8 mouse cellular contexts compared by ENCODE assay signal in genomic region chr13:21408805-21409459, GRCm38 (mm10). TPM values are rescaled to one million over a fixed set of nuclear protein-coding genes. Genes with fewer than 3 reads are reported as not detected.
DNase-seq lines count a peak whose midpoint lies in the region; ATAC-seq and TF ChIP-seq lines count a peak whose summit lies in the region.

No protein-coding gene starts in this region.

- H3K36me3 ChIP-seq in heart, embryonic 10.5 days = no peaks in the 10 kb centered on the region
- H3K36me3 ChIP-seq in ES-Bruce4 (ENCODE audit: control insufficient read depth, insufficient read depth, low read length, poor library complexity, severe bottlenecking) = no peaks in the 10 kb centered on the region
- H3K36me3 ChIP-seq in forebrain, embryonic 16.5 days (ENCODE audit: control insufficient read depth, insufficient read depth) = no peaks in the 10 kb centered on the region
- H3K36me3 ChIP-seq in liver, postnatal 0 days (replicated peaks; ENCODE audit: insufficient read depth, low read length) = no peaks in the 10 kb centered on the region

- H3K9me3 ChIP-seq in heart, embryonic 10.5 days = no peaks in the 10 kb centered on the region
- no peaks in the 10 kb centered on the region for H3K9me3 ChIP-seq in ES-Bruce4 (replicated peaks; ENCODE audit: control insufficient read depth, insufficient read depth, low read length, poor library complexity, severe bottlenecking)
- no peaks in the 10 kb centered on the region for H3K9me3 ChIP-seq in forebrain, embryonic 16.5 days (ENCODE audit: control insufficient read depth, low read length)
- no peaks in the 10 kb centered on the region for H3K9me3 ChIP-seq in liver, postnatal 0 days (ENCODE audit: low read length)

- 53% methylated on average over 11 of the region's 11 CpGs for WGBS in heart, embryonic 10.5 days
- 48% methylated on average over 11 of the region's 11 CpGs for WGBS in forebrain, embryonic 16.5 days
- 58% methylated on average over 11 of the region's 11 CpGs for WGBS in liver, postnatal 0 days (ENCODE audit: insufficient replicate concordance)

- H3K4me2 ChIP-seq in forebrain, embryonic 16.5 days (ENCODE audit: low read length) = peak overlapping the region; percentile 54
- H3K4me2 ChIP-seq in liver, postnatal 0 days (ENCODE audit: low read depth, low read length) = peak overlapping the region; percentile 86

- no peaks in the 10 kb centered on the region for H3K27me3 ChIP-seq in heart, embryonic 10.5 days (ENCODE audit: insufficient read depth, poor library complexity, severe bottlenecking)
- H3K27me3 ChIP-seq in ES-Bruce4 (ENCODE audit: control insufficient read depth, insufficient read depth, low read length, poor library complexity, severe bottlenecking) = no peaks in the 10 kb centered on the region
- H3K27me3 ChIP-seq in forebrain, embryonic 16.5 days (replicated peaks; ENCODE audit: control insufficient read depth, insufficient read depth, low read length) = no peaks in the 10 kb centered on the region
- no peaks in the 10 kb centered on the region for H3K27me3 ChIP-seq in liver, postnatal 0 days (ENCODE audit: insufficient read depth, low read length)

- no peak for DNase-seq in heart, embryonic 10.5 days (ENCODE audit: low spot score)
- no peak for DNase-seq in heart, postnatal 4 days
- DNase-seq in liver, postnatal 0 days = no peak
- DNase-seq in thymus, postnatal 10 days (ENCODE audit: low spot score in 2 of 2) = no peak
- no peak for DNase-seq in kidney, adult 9 months

- peaks cover under 1% of the 10 kb centered on the region; the same call in 1 of the 2 replicates for H3K4me1 ChIP-seq in heart, embryonic 10.5 days
- no peaks in the 10 kb centered on the region for H3K4me1 ChIP-seq in ES-Bruce4 (ENCODE audit: control insufficient read depth, insufficient read depth, low read length)
- H3K4me1 ChIP-seq in forebrain, embryonic 16.5 days (replicated peaks; ENCODE audit: control insufficient read depth, insufficient read depth, low read length) = 0 out of 2 replicates have a peak, but pooled peaks cover 4% of the 10 kb centered on the region
- peaks cover 16% of the 10 kb centered on the region for H3K4me1 ChIP-seq in liver, postnatal 0 days (ENCODE audit: insufficient read depth)

- no peak for TF ChIP-seq POLR2A in ES-Bruce4 (IDR thresholded peaks at IDR 0.05; ENCODE audit: insufficient read depth, low read length)

- no peak for TF ChIP-seq CTCF in ES-Bruce4 (IDR thresholded peaks at IDR 0.05; ENCODE audit: low read depth, low read length)
- no peak for TF ChIP-seq CTCF in liver, postnatal 0 days (IDR thresholded peaks at IDR 0.05; ENCODE audit: low read depth)

- H3K9ac ChIP-seq in ES-Bruce4 (ENCODE audit: low read depth, poor library complexity, severe bottlenecking) = peak overlapping the region; percentile 41
- peak overlapping the region; percentile 58 for H3K9ac ChIP-seq in forebrain, embryonic 16.5 days (replicated peaks; ENCODE audit: low read depth, low read length)
- H3K9ac ChIP-seq in liver, postnatal 0 days (replicated peaks) = peak overlapping the region; percentile 67

- peak; percentile 41; the same call in 1 of the 2 replicates for ATAC-seq in forebrain, embryonic 16.5 days
- ATAC-seq in liver, postnatal 0 days = no peak; the same call in 1 of the 2 replicates
- no peak for ATAC-seq in erythroid progenitor cell, adult 5-6 weeks (replicated peaks; ENCODE audit: low FRiP score, poor library complexity, severe bottlenecking)

- peak overlapping the region; percentile 65 for H3K4me3 ChIP-seq in heart, embryonic 10.5 days
- H3K4me3 ChIP-seq in ES-Bruce4 (ENCODE audit: low read depth, low read length) = peak overlapping the region; percentile 93
- peak overlapping the region; percentile 47 for H3K4me3 ChIP-seq in forebrain, embryonic 16.5 days (replicated peaks; ENCODE audit: low read length)
- H3K4me3 ChIP-seq in liver, postnatal 0 days (ENCODE audit: low read depth, low read length) = peak overlapping the region; percentile 58

- TF ChIP-seq EP300 in ES-Bruce4 (IDR thresholded peaks at IDR 0.05; ENCODE audit: insufficient read depth, low read depth, low read length) = no peak
- TF ChIP-seq EP300 in liver, postnatal 0 days (IDR thresholded peaks at IDR 0.05; ENCODE audit: low read depth) = no peak

- H3K27ac ChIP-seq in heart, embryonic 10.5 days = peak overlapping the region; percentile 91
- no peak overlapping the region for H3K27ac ChIP-seq in ES-Bruce4 (ENCODE audit: insufficient read depth, low read length)
- peak overlapping the region; percentile 52 for H3K27ac ChIP-seq in forebrain, embryonic 16.5 days (ENCODE audit: low read length)
- H3K27ac ChIP-seq in liver, postnatal 0 days (ENCODE audit: low read depth) = peak overlapping the region; percentile 81; the same call in 1 of the 2 replicates

RNA-seq across cellular contexts. Expression of gene Zkscan3, which starts 6.4 kb away (rescaled TPM):
- 69.4 and 78.6 TPM in 2 replicates for polyA plus RNA-seq in heart, embryonic 10.5 days (2016; fragmentation: Nextera tagmentation; extraction: Ambion mirVana)
- 10 to 100 TPM; 37.9 to 43.5 TPM for total RNA-seq in heart, postnatal 4 days (2021)
- 38.5 and 40.1 TPM in 2 replicates for polyA plus RNA-seq in ES-Bruce4 (2011; ENCODE audit: insufficient read depth, insufficient read length, low read depth, missing spikeins)
- polyA plus RNA-seq in forebrain, embryonic 16.5 days (2015; fragmentation: Nextera tagmentation; extraction: Ambion mirVana) = 92.6 and 93.3 TPM in 2 replicates
- 22.2 and 24.6 TPM in 2 replicates for polyA plus RNA-seq in liver, postnatal 0 days (2015; fragmentation: Nextera tagmentation; extraction: Ambion mirVana)
- total RNA-seq in erythroid progenitor cell, adult 5-6 weeks (2015; ENCODE audit: low replicate concordance) = 33.5 and 39.4 TPM in 2 replicates
- 23.8 and 29.0 TPM in 2 replicates for total RNA-seq in erythroid progenitor cell, adult 5-6 weeks (2017; ENCODE audit: low replicate concordance)

RNA-seq across cellular contexts. Expression of gene Pgbd1, which starts 31.9 kb away (rescaled TPM):
- polyA plus RNA-seq in heart, embryonic 10.5 days (2016; fragmentation: Nextera tagmentation; extraction: Ambion mirVana) = 2.5 and 2.9 TPM in 2 replicates
- total RNA-seq in heart, postnatal 4 days (2021) = under 1 TPM; 0.61 to 0.71 TPM
- polyA plus RNA-seq in ES-Bruce4 (2011; ENCODE audit: insufficient read depth, insufficient read length, low read depth, missing spikeins) = 3.4 and 3.6 TPM in 2 replicates
- polyA plus RNA-seq in forebrain, embryonic 16.5 days (2015; fragmentation: Nextera tagmentation; extraction: Ambion mirVana) = 2.0 and 3.4 TPM in 2 replicates
- 0.31 and 0.39 TPM in 2 replicates for polyA plus RNA-seq in liver, postnatal 0 days (2015; fragmentation: Nextera tagmentation; extraction: Ambion mirVana)
- total RNA-seq in erythroid progenitor cell, adult 5-6 weeks (2015; ENCODE audit: low replicate concordance) = not detected in 2 replicates
- total RNA-seq in erythroid progenitor cell, adult 5-6 weeks (2017; ENCODE audit: low replicate concordance) = not detected in 2 replicates

RNA-seq across cellular contexts. Expression of gene Zscan26, which starts 44.6 kb away (rescaled TPM):
- 22.7 and 27.5 TPM in 2 replicates for polyA plus RNA-seq in heart, embryonic 10.5 days (2016; fragmentation: Nextera tagmentation; extraction: Ambion mirVana)
- 10 to 100 TPM; 17.7 to 19.1 TPM for total RNA-seq in heart, postnatal 4 days (2021)
- polyA plus RNA-seq in ES-Bruce4 (2011; ENCODE audit: insufficient read depth, insufficient read length, low read depth, missing spikeins) = 39.0 and 42.6 TPM in 2 replicates
- 16.2 and 22.1 TPM in 2 replicates for polyA plus RNA-seq in forebrain, embryonic 16.5 days (2015; fragmentation: Nextera tagmentation; extraction: Ambion mirVana)
- 13.3 and 15.2 TPM in 2 replicates for polyA plus RNA-seq in liver, postnatal 0 days (2015; fragmentation: Nextera tagmentation; extraction: Ambion mirVana)
- total RNA-seq in erythroid progenitor cell, adult 5-6 weeks (2015; ENCODE audit: low replicate concordance) = 4.7 and 8.0 TPM in 2 replicates
- 0.98 and 3.2 TPM in 2 replicates for total RNA-seq in erythroid progenitor cell, adult 5-6 weeks (2017; ENCODE audit: low replicate concordance)

RNA-seq across cellular contexts. Expression of gene Zscan12, which starts 46.3 kb away (rescaled TPM):
- 8.9 and 12.5 TPM in 2 replicates for polyA plus RNA-seq in heart, embryonic 10.5 days (2016; fragmentation: Nextera tagmentation; extraction: Ambion mirVana)
- 1 to 10 TPM; 6.6 to 7.5 TPM for total RNA-seq in heart, postnatal 4 days (2021)
- 15.6 and 17.9 TPM in 2 replicates for polyA plus RNA-seq in ES-Bruce4 (2011; ENCODE audit: insufficient read depth, insufficient read length, low read depth, missing spikeins)
- 15.5 and 16.1 TPM in 2 replicates for polyA plus RNA-seq in forebrain, embryonic 16.5 days (2015; fragmentation: Nextera tagmentation; extraction: Ambion mirVana)
- polyA plus RNA-seq in liver, postnatal 0 days (2015; fragmentation: Nextera tagmentation; extraction: Ambion mirVana) = 2.4 and 2.7 TPM in 2 replicates
- 2.9 TPM in 1 of 2 replicates, not detected in the other for total RNA-seq in erythroid progenitor cell, adult 5-6 weeks (2015; ENCODE audit: low replicate concordance)
- 0.98 and 3.3 TPM in 2 replicates for total RNA-seq in erythroid progenitor cell, adult 5-6 weeks (2017; ENCODE audit: low replicate concordance)

RNA-seq across cellular contexts. Expression of gene Nkapl, which starts 59.4 kb away (rescaled TPM):
- polyA plus RNA-seq in heart, embryonic 10.5 days (2016; fragmentation: Nextera tagmentation; extraction: Ambion mirVana) = 2.0 and 2.4 TPM in 2 replicates
- under 1 TPM; 0.47 to 0.91 TPM for total RNA-seq in heart, postnatal 4 days (2021)
- polyA plus RNA-seq in ES-Bruce4 (2011; ENCODE audit: insufficient read depth, insufficient read length, low read depth, missing spikeins) = 0.55 TPM in 1 of 2 replicates, not detected in the other
- 2.8 and 4.3 TPM in 2 replicates for polyA plus RNA-seq in forebrain, embryonic 16.5 days (2015; fragmentation: Nextera tagmentation; extraction: Ambion mirVana)
- polyA plus RNA-seq in liver, postnatal 0 days (2015; fragmentation: Nextera tagmentation; extraction: Ambion mirVana) = 2.0 TPM in 2 replicates
- not detected in 2 replicates for total RNA-seq in erythroid progenitor cell, adult 5-6 weeks (2015; ENCODE audit: low replicate concordance)
- not detected in 2 replicates for total RNA-seq in erythroid progenitor cell, adult 5-6 weeks (2017; ENCODE audit: low replicate concordance)
